Mouse (Mus musculus): ENCODE data around the gene Ppy. TPM values are rescaled to one million over a fixed set of nuclear protein-coding genes. Genes with fewer than 3 reads are reported as not detected.

The Ppy gene
- 4.5 and 6.2 TPM in 2 replicates for polyA plus RNA-seq (2015; fragmentation: Nextera tagmentation; extraction: Ambion mirVana)

GRCm38 (mm10) chr11:102101219-102101618 lies at the start of gene Ppy:
Gene Ppy (minus strand): TSS chr11:102101319.
- H3K9ac ChIP-seq, result no peak within 1 kb of the TSS
- no peaks in the 10 kb centered on the region for H3K36me3 ChIP-seq
- H3K4me2 ChIP-seq (replicated peaks), result no peak within 1 kb of the TSS
- no peak within 1 kb of the TSS for H3K4me3 ChIP-seq (replicated peaks)
- ATAC-seq, result no peak
- 82% methylated on average over 4 of the region's 4 CpGs for WGBS
- H3K4me1 ChIP-seq (replicated peaks), result peaks cover 9% of the 10 kb centered on the region; the same call in 1 of the 2 replicates
- no peak within 1 kb of the TSS for H3K27ac ChIP-seq
- H3K27me3 ChIP-seq (replicated peaks), result peaks cover 38% of the 10 kb centered on the region
- no peaks in the 10 kb centered on the region for H3K9me3 ChIP-seq

- peaks cover 28% of the 10 kb centered on the region for H3K4me1 ChIP-seq (replicated peaks)
- no peaks in the 10 kb centered on the region for H3K36me3 ChIP-seq
- no peak overlapping the region for H3K27ac ChIP-seq
- peak overlapping the region; percentile 66 for H3K4me2 ChIP-seq (replicated peaks)
- WGBS, result 17% methylated on average over 34 of the region's 34 CpGs
- no peak overlapping the region for H3K9ac ChIP-seq
- H3K9me3 ChIP-seq, result no peaks in the 10 kb centered on the region
- ATAC-seq, result no peak
- peaks cover 41% of the 10 kb centered on the region for H3K27me3 ChIP-seq (replicated peaks)
- peak overlapping the region; percentile 45 for H3K4me3 ChIP-seq (replicated peaks)
These were observed 46.3 kb upstream of the Ppy start for GRCm38 (mm10) chr11:102147213-102147989.

- ATAC-seq, result peak; percentile 7; the same call in 1 of the 2 replicates
- Histone ChIP-seq H3K4me1 (replicated peaks) (peaks cover 28% of the 10 kb centered on the region), H3K36me3 (no peaks in the 10 kb centered on the region), H3K4me2 (replicated peaks) (peak overlapping the region; percentile 66), H3K27ac (no peak overlapping the region), H3K9ac (0 out of 2 replicates have a peak overlapping the region, but pooled peaks have one; percentile 52), H3K27me3 (replicated peaks) (peaks cover 41% of the 10 kb centered on the region), H3K9me3 (no peaks in the 10 kb centered on the region), H3K4me3 (replicated peaks) (peak overlapping the region; percentile 45)
- 14% methylated on average over 17 of the region's 17 CpGs for WGBS
These were observed 45.4 kb upstream of the Ppy start for GRCm38 (mm10) chr11:102146531-102146930.

- H3K4me1 ChIP-seq (replicated peaks), result peaks cover 28% of the 10 kb centered on the region
- WGBS, result 5% methylated on average over 16 of the region's 16 CpGs
- H3K9me3 ChIP-seq, result no peaks in the 10 kb centered on the region
- peak overlapping the region; percentile 56 for H3K27ac ChIP-seq
- ATAC-seq, result peak; percentile 74
- H3K36me3 ChIP-seq, result no peaks in the 10 kb centered on the region
- H3K4me3 ChIP-seq (replicated peaks), result peak overlapping the region; percentile 45
- peak overlapping the region; percentile 52; the same call in 1 of the 2 replicates for H3K9ac ChIP-seq
- H3K4me2 ChIP-seq (replicated peaks), result peak overlapping the region; percentile 66
- peaks cover 41% of the 10 kb centered on the region for H3K27me3 ChIP-seq (replicated peaks)
These were observed 44.9 kb upstream of the Ppy start for GRCm38 (mm10) chr11:102146005-102146404.

- H3K4me2 ChIP-seq (replicated peaks), result peak within 1 kb of the TSS; percentile 66
- peaks cover 28% of the 10 kb centered on the region for H3K4me1 ChIP-seq (replicated peaks)
- H3K27me3 ChIP-seq (replicated peaks), result peaks cover 41% of the 10 kb centered on the region
- H3K36me3 ChIP-seq, result no peaks in the 10 kb centered on the region
- peak within 1 kb of the TSS; percentile 52 for H3K9ac ChIP-seq
- H3K9me3 ChIP-seq, result no peaks in the 10 kb centered on the region
- WGBS, result 1% methylated on average over 50 of the region's 50 CpGs
- H3K27ac ChIP-seq, result peak within 1 kb of the TSS; percentile 56
- peak within 1 kb of the TSS; percentile 45 for H3K4me3 ChIP-seq (replicated peaks)
- peak; percentile 17 for ATAC-seq
These were observed 44.4 kb upstream of the Ppy start, which contains the start of gene Nags for GRCm38 (mm10) chr11:102145471-102146001. Gene Nags (plus strand): TSS chr11:102145513.

GRCm38 (mm10) chr11:102144957-102145470 lies 43.9 kb upstream of the Ppy start:
- Histone ChIP-seq H3K4me3 (replicated peaks) (peak overlapping the region; percentile 45), H3K27ac (peak overlapping the region; percentile 56), H3K9ac (peak overlapping the region; percentile 52; the same call in 1 of the 2 replicates), H3K9me3 (no peaks in the 10 kb centered on the region), H3K4me1 (replicated peaks) (peaks cover 28% of the 10 kb centered on the region), H3K36me3 (no peaks in the 10 kb centered on the region), H3K27me3 (replicated peaks) (peaks cover 41% of the 10 kb centered on the region), H3K4me2 (replicated peaks) (peak overlapping the region; percentile 66)
- ATAC-seq, result peak; percentile 73
- 23% methylated on average over 13 of the region's 13 CpGs for WGBS

- 51% methylated on average over 7 of the region's 7 CpGs for WGBS
- Histone ChIP-seq H3K27ac (peak overlapping the region; percentile 74), H3K36me3 (no peaks in the 10 kb centered on the region), H3K9me3 (no peaks in the 10 kb centered on the region), H3K27me3 (replicated peaks) (peaks cover 22% of the 10 kb centered on the region), H3K4me3 (replicated peaks) (no peak overlapping the region), H3K9ac (no peak overlapping the region), H3K4me1 (replicated peaks) (peaks cover 24% of the 10 kb centered on the region), H3K4me2 (replicated peaks) (peak overlapping the region; percentile 37)
- ATAC-seq, result peak; percentile 75
These were observed 41.2 kb upstream of the Ppy start for GRCm38 (mm10) chr11:102142355-102142754.

- peaks cover 7% of the 10 kb centered on the region for H3K27me3 ChIP-seq (replicated peaks)
- no peaks in the 10 kb centered on the region for H3K9me3 ChIP-seq
- no peak overlapping the region for H3K4me2 ChIP-seq (replicated peaks)
- H3K4me1 ChIP-seq (replicated peaks), result peaks cover 10% of the 10 kb centered on the region
- H3K27ac ChIP-seq, result no peak overlapping the region
- H3K9ac ChIP-seq, result no peak overlapping the region
- H3K36me3 ChIP-seq, result no peaks in the 10 kb centered on the region
- 2% methylated on average over 5 of the region's 5 CpGs for WGBS
- no peak for ATAC-seq
- no peak overlapping the region for H3K4me3 ChIP-seq (replicated peaks)
These were observed 39.4 kb upstream of the Ppy start for GRCm38 (mm10) chr11:102140508-102140907.

- no peak for ATAC-seq
- Histone ChIP-seq H3K27ac (no peak overlapping the region), H3K9me3 (no peaks in the 10 kb centered on the region), H3K4me3 (replicated peaks) (peak overlapping the region; percentile 17; the same call in 1 of the 2 replicates), H3K27me3 (replicated peaks) (no peaks in the 10 kb centered on the region), H3K36me3 (no peaks in the 10 kb centered on the region), H3K4me2 (replicated peaks) (peak overlapping the region; percentile 70), H3K4me1 (replicated peaks) (peaks cover 9% of the 10 kb centered on the region; the same call in 1 of the 2 replicates), H3K9ac (peak overlapping the region; percentile 40; the same call in 1 of the 2 replicates)
- under 1% methylated on average over 18 of the region's 18 CpGs for WGBS
These were observed 37.3 kb upstream of the Ppy start for GRCm38 (mm10) chr11:102138447-102138740.

GRCm38 (mm10) chr11:102137625-102138446 lies 36.7 kb upstream of the Ppy start:
- peaks cover 9% of the 10 kb centered on the region; the same call in 1 of the 2 replicates for H3K4me1 ChIP-seq (replicated peaks)
- ATAC-seq, result no peak
- H3K9me3 ChIP-seq, result no peaks in the 10 kb centered on the region
- no peaks in the 10 kb centered on the region for H3K27me3 ChIP-seq (replicated peaks)
- peak overlapping the region; percentile 70 for H3K4me2 ChIP-seq (replicated peaks)
- H3K4me3 ChIP-seq (replicated peaks), result peak overlapping the region; percentile 17; the same call in 1 of the 2 replicates
- H3K36me3 ChIP-seq, result no peaks in the 10 kb centered on the region
- H3K9ac ChIP-seq, result peak overlapping the region; percentile 40; the same call in 1 of the 2 replicates
- 41% methylated on average over 13 of the region's 13 CpGs for WGBS
- no peak overlapping the region for H3K27ac ChIP-seq

- 28% methylated on average over 4 of the region's 4 CpGs for WGBS
- H3K36me3 ChIP-seq, result no peaks in the 10 kb centered on the region
These were observed 33.4 kb upstream of the Ppy start for GRCm38 (mm10) chr11:102134516-102134915.

GRCm38 (mm10) chr11:102117386-102117785 lies 16.3 kb upstream of the Ppy start:
- Histone ChIP-seq H3K27ac (no peak overlapping the region), H3K4me1 (replicated peaks) (no peaks in the 10 kb centered on the region), H3K27me3 (replicated peaks) (no peaks in the 10 kb centered on the region), H3K36me3 (no peaks in the 10 kb centered on the region), H3K9ac (no peak overlapping the region), H3K9me3 (no peaks in the 10 kb centered on the region), H3K4me2 (replicated peaks) (no peak overlapping the region), H3K4me3 (replicated peaks) (no peak overlapping the region)
- WGBS, result 77% methylated on average over 6 of the region's 6 CpGs
- ATAC-seq, result no peak

More at GRCm38 (mm10) chr11:102134516-102134915, 33.4 kb upstream of the Ppy start:
- Histone ChIP-seq H3K27ac (no peak overlapping the region), H3K9ac (no peak overlapping the region), H3K4me3 (replicated peaks) (no peak overlapping the region), H3K4me1 (replicated peaks) (peaks cover 7% of the 10 kb centered on the region; the same call in 1 of the 2 replicates), H3K27me3 (replicated peaks) (no peaks in the 10 kb centered on the region), H3K9me3 (no peaks in the 10 kb centered on the region), H3K4me2 (replicated peaks) (no peak overlapping the region)
- no peak for ATAC-seq
